Mouse (Mus musculus) olfactory bulb, adult 2 months (tissue): ENCODE measurements around the gene Bcas3.

Experiments used
- CTCF ChIP-seq: fragments of 200-500 bp; IDR thresholded peaks from 2 replicates; pipeline ENCODE4 v1.5.1; 2012; ENCODE audit warnings: low read depth, mild to moderate bottlenecking, low read length, moderate library complexity; ENCODE audit not compliant: insufficient read depth
- POLR2A ChIP-seq: fragments of 200-500 bp; IDR thresholded peaks from 2 replicates; pipeline ENCODE4 v1.6.1; 2012; ENCODE audit warnings: mild to moderate bottlenecking, low read depth, low read length, moderate library complexity; ENCODE audit not compliant: insufficient read depth

- no peak for TF ChIP-seq CTCF
- no peak for TF ChIP-seq POLR2A
Measured at GRCm38 (mm10) chr11:85312818-85313217, 40.1 kb upstream of the Bcas3 start.
